Mouse (Mus musculus): ENCODE data around the gene Fbxl19.
A peak's percentile ranks its signal among the peaks of the same experiment; 100 is the strongest.
"Not testable (repeated sequence)": the region's sequence is repeated elsewhere in the genome, so short reads cannot be mapped to it uniquely, and the experiment has no call there.

The Fbxl19 gene

DNA sequence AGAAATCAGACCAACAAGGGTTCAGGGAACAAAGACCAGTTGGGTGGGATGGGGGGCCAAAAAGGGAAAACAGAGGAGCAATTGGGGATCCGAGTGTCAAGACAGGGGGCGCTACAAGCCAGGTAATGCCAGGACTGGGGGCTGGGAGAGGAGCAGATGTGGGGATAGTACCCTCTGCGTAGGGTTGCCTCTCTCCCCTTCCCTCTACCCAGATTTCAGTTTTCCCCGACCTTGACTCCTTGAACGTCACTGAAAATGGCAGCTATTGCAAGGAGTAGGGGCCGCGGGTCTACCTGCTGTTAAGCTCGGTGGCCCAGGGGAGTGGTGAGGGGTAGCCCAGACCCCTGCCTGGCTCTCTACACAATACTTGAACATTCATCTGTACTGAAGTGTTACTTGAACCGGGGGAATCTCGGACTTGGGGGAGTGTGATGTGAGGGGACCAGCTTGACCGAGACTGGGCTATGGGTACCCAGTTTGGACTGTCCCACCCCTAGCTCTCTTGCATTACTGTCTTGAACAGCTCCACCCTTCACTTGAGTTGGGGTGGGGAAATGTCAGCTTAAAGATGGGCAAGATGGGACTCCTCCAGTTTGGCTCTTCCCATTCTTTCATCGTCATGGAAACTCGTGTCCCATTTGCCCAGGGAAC is 24.1 kb downstream of the Fbxl19 start:
- peak; percentile 32 for DNase-seq (ENCODE audit: low spot score)

DNA sequence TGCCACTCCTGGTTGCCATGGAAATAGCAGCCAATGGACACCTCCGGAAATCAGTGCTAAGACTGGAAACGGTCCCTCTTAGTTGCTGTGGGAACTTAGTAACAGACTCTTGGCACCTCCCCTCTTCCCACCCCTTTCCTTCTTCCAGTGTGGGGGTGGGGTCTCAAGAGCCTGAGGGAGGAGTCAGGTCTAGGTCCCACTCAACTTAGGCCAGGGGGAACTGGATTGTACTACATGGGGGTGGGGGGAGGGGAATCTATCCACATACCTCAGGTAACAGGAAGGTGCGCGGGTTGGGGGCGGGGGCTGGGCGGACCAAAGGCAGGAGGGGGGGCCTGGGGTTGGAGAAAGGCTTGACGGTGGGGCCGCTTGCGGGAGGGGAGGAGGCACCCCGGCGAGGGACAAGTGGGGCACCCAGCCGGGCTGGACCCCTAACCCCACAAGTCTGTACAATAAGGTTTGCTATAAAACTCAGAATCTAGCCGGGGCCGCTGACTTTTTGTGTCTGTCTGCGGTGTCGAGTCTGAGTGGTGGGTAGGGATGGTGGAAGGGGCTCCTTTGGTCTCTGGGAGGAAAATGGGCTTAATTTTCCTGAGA is 24.8 kb downstream of the Fbxl19 start:
- DNase-seq (ENCODE audit: low spot score): no peak

DNA sequence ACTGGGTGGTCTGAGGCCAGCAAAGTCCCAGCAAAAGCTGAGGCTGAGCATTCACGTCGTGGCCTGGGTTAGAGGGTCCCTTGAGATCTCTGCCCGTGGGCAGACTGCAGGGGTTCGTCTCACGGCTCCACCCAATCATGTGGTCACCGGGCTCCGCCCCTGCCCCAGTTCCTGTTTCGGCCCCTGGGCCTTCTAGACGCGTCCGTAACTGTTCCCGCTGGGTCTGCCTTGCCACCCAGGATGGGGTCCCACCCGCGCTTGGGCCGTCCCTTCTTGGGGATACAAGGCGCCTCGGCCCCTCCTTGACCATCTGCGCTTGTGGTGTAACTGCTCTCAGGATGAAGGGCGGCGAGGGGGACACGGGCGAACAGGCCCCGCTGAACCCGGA is 25.3 kb downstream of the Fbxl19 start, which contains the start of gene Orai3:
Orai3 (plus strand) TSS at position 165 of the 388 bp plus-strand sequence.
- DNase-seq (ENCODE audit: low spot score): peak; percentile 68

DNA sequence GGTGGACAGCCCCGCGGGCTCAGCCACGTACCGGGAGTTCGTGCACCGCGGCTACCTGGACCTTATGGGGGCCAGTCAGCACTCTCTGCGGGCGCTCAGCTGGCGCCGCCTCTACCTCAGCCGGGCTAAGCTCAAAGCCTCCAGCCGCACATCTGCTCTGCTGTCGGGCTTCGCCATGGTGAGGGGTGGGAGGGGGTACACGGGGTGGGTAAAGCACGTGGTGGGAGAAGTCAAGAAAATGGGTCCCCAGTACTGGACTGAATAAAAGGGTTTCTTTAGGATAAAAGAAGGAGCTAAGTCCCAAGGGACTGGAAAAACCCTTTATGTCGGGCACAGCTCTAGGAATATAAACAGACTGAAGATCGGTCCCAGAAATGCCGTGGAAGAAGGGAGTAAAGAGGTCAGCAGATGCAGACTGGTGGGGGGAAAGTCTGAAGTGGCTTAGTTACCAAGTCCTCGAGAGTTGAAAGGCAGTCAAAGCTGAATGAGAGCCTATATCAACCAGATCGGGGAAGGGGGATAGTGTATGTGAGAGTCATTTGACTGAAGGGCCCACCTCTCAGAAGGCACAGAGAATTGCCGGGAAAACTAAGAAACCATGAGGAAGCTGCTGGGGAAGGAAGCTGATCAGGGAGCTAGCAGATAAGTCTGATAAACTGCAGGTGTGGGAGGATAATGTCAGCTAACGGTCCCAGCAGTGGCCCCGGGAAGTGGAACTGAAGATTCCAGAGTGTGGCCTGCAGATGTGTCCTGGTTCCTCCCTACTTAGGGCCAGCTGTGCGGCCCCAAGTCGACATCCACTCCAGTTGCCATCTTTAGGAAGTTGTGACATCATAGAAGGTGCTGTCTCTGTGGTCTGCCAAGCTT is 25.9 kb downstream of the Fbxl19 start:
- no peak for DNase-seq (ENCODE audit: low spot score)

DNA sequence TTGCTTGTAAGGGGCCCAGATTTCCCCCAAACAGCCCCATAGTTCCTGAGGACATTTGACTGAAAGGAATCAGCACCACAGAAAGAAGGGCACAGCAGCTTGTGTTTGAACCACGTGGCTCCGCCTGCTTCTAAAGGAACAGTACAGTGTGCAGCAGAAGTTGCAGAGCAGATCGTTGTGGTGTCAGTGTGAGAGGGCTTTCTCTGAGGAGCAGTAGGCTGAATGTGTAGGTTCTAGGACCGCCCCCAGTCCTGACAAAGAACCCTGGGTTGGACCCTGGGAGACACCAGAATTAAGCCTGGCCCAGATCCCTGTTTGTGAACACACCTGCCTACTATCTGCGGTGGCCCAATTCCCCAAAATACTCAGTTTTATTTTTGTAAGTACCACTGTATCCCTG is 26.9 kb downstream of the Fbxl19 start:
- no peak for DNase-seq (ENCODE audit: low spot score)

DNA sequence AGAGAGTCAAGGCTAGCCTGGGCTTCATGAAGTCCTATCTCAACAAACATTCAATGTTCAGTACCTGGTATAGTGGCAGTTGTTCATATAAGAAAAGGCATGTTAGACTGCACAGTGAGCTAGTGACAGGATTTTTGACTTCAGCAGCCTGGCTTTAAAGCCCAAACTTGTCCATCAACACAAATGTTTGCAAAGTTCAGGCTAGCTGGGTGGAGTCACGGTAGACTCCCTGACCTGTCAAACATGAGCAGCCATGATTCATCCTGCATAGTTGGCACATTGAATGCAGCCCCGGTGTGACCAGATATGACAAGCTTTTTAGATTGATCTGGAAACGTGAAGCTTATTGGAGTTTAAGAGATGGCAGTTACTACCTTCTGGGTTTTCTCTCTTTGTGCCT is 27.7 kb downstream of the Fbxl19 start:
- no peak for DNase-seq (ENCODE audit: low spot score)

DNA sequence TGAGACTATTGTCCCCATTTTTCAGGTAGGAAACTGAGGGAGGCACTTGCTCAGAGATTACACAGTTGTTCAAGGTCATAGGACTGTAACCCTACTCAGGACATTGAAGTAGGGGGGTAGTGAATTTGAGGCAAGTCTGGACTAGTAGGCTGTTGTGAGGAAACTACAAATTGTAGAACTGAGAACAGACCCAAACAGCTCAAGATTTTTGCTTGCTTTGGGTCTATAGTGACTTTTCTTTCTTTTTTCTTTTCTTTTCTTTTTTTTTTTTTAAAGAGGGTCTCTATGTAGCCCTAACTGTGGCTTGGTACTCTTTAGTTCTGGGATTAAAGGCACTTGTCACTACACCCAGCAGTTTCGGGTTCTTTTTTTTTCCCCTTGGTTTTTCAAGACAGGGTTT is 28.2 kb downstream of the Fbxl19 start:
- DNase-seq (ENCODE audit: low spot score): no peak

DNA sequence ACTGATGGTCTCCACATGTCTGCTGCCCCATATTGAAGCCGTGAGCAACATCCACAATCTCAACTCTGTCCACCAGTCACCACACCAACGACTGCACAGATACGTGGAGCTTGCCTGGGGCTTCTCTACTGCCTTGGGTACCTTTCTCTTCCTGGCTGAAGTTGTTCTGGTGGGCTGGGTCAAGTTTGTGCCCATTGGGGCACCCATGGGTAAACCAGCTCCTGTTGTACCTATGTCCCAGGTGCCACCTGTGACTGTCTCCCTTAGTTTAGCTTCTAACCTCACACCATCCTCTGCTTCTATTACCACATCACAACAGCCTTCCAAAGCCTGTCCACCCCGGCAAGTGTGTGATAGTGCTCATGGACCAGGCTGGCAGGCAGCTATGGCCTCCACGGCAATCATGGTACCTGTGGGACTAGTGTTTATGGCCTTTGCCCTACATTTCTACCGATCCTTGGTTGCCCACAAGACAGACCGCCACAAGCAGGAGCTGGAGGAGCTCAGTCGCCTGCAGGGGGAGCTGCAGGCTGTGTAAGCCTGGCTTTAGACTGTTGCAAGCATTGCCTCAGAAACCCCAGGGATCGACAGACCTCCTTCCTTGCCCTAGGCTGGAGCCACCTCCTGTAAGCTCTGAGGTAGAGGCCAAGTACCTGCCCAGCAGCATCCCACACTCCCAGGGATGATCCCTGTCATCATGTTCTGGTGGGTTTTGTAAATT is 29.5 kb downstream of the Fbxl19 start:
- DNase-seq (ENCODE audit: low spot score): peak; percentile 65

DNA sequence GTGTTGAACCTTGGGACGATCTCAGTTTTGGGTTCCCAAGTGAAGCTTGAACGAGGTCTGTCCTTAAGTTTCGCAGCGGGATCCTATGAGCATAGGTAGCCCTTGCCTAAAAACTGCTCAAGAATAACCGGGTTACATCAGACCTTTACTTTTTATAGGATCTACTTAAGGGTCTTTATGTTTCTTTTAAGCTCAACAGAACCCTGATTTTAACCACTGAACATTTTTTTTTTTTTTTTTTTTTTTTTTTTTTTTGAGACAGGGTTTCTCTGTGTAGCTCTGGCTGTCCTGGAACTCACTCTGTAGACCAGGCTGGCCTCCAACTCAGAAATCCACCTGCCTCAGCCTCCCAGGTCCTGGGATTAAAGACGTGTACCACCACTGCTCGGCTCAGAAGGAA is 31.5 kb downstream of the Fbxl19 start:
- DNase-seq (ENCODE audit: low spot score): not testable (repeated sequence)

DNA sequence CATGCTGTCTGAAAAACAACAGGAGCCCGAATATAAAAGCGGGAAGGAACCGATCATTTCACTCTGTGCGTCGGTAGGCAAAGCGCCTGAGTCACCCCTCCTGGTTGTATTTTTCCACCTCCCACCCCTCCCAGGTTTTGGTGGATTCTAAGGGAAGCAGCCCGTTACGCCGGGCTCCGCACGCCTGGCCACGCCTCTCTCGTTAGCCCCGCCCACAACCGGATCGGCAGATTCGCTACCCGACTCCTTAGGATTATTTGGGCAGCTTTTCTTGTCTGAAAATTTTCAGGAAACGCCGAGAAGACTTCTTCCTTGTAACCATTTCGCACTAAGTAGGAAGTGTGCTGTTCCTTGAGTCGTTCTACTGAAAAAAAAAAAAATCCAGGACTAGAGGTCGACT is 32.1 kb downstream of the Fbxl19 start, which contains the start of gene Setd1a:
Setd1a (plus strand) TSS at position 245 of the 400 bp plus-strand sequence.
- DNase-seq (ENCODE audit: low spot score): peak; percentile 80

DNA sequence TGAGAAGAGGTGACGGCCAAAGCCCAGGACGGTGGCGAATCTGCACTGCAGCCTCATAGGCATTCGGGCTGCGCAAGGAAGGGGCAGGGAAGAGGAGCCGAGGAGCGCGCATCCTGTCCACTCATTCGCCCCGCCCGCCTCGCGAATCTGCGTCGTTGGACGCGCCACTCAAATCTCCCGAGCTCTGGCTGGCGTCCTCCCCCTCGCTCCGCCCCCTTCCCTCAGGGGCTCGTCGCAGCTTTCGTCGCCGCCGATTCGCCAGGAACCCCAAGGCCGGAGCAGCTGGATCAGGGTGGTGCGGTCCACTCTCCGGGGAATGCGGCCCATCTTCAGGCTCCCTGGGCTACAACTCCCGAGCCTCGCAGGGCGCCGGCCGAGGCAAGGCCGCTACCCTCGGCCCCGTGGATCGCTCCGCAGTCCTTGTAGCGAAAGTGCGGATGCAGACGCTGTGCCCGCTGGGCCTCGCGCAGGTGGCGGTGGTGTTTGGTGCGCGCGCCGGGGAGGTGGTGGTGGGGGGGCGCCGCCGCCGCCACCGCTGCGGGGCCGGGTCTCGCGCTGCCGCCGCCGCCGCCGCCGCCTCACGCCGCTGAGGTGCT is 32.6 kb downstream of the Fbxl19 start:
- peak; percentile 94 for DNase-seq (ENCODE audit: low spot score)

DNA sequence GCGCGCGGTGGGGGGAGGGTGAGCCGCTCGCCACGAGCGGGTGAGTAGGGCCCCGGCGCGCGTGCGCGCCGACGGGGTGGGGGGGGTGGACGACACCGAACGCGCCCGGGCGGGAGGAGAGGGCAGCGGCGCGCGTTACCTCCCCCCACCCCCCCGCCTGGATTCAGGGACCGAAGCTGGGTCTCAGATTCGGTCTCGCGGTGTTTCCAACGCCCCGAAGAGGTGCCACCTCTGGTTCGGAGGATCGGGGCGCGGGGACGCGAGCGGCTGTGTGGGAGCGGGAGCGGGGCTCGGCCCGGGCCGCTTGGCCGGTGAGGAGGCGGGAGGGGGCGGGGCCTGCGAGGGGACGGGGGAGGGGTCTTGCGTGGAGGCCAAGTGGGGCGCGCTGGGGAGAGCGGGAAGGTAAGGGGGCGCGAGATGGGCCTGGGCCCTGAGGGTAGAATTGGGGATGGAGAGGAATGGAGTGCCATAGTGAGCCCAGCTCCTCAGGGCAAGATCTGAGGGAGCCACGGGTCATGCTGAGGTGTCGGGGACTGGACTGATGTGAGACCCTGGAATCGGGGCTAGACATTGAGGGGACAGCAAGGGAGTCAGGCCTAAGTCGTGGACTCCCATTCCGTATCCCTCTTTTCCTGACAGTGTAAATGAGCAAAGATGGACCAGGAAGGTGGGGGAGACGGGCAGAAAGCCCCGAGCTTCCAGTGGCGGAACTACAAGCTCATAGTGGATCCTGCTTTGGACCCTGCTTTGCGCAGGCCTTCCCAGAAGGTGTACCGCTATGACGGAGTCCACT is 33.3 kb downstream of the Fbxl19 start:
- no peak for DNase-seq (ENCODE audit: low spot score)

DNA sequence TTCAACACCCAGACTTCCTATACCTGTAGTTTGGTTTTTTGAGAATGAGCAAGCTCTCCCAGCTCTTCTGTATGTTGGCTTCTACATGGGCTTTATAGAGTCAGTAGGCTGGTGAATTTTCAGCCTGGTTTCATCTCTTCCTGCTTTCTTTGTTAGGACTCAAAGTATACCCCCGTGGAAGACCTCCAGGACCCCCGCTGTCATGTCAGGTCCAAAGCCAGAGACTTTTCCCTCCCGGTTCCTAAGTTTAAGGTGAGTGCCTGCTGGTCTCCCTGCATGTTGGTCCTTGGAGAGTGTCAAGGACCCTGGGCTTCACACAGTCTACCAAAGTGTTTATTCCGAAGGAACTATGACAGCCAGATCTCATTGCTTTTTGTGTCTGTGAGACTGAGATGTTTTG is 34.0 kb downstream of the Fbxl19 start:
- no peak for DNase-seq (ENCODE audit: low spot score)

DNA sequence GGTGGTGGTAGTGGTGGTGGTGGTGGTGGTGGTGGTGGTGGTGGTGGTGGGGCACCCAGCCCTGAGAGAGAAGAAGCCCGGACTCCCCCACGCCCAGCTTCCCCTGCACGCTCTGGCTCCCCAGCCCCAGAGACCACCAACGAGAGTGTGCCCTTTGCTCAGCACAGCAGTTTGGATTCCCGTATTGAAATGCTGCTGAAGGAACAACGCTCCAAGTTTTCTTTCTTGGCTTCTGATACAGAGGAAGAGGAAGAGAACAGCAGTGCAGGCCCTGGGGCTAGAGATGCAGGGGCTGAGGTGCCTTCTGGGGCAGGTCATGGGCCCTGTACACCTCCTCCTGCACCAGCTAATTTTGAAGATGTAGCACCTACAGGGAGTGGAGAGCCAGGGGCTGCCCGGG is 41.0 kb downstream of the Fbxl19 start, which contains the start of gene Gm49388:
Gm49388 (plus strand) TSS at position 301 of the 400 bp plus-strand sequence.
- no peak for DNase-seq (ENCODE audit: low spot score)

DNA sequence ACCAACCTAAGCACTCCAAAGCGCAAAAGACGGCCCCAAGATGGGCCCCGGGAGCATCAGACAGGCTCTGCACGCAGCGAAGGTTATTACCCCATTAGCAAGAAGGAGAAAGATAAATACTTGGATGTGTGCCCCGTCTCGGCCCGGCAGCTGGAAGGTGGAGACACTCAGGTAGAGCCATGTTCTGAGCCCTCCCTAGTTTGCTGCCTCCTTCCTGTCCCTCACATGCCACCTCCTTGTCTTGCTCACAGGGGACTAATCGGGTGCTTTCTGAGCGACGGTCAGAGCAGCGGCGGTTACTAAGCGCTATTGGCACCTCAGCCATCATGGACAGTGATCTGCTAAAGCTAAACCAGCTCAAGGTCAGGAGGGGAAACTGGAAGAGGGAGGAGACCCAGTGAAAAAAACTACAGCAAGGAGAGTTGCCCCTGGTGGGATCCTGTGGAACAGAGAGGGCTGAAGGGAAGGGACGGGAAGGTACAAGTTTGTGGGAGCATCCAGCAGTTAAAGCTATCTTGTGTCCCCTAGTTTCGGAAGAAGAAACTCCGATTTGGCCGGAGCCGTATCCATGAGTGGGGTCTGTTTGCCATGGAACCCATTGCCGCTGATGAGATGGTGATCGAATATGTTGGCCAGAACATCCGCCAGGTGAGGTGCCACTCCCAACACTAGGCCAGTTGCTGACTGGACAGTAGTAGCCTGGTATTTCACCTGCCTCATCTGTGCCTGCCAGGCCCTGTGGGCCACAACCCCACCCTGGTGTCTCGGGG is 52.9 kb downstream of the Fbxl19 start:
- no peak for DNase-seq (ENCODE audit: low spot score)

DNA sequence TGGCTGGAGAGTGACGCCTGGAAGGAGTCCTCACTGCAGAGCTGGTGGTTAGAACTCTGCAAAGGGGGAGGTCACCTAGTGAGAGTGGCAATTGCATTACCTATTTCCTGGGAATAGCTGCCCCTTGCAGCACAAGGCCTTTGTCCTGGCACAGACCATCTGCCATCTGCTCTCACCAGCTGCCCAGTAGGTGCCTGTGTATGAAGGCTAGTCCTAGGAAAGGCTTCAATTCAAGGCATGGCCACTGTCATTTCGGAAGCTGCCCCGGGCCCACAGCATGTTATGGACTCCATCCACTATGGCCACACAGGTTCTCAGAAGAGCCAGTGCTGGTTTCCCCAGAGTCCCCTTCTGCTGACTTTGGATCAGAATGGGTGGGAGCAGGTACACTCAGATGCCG is 54.2 kb downstream of the Fbxl19 start:
- no peak for DNase-seq (ENCODE audit: low spot score)

DNA sequence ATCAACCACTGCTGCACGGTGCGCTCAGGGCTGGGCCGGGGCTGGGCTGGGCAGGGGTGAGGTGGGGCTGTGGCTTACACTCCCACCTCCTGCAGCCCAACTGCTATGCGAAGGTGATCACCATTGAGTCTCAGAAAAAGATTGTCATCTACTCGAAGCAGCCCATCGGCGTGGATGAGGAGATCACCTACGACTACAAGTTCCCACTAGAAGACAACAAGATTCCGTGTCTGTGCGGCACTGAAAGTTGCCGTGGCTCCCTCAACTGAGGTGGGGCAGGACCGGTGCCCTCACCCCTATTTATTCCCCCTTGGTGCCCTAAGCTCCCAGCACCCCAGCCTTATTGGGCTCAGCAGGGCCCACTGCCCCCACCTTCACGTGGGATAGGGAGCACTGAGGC is 54.9 kb downstream of the Fbxl19 start:
- no peak for DNase-seq (ENCODE audit: low spot score)

DNA sequence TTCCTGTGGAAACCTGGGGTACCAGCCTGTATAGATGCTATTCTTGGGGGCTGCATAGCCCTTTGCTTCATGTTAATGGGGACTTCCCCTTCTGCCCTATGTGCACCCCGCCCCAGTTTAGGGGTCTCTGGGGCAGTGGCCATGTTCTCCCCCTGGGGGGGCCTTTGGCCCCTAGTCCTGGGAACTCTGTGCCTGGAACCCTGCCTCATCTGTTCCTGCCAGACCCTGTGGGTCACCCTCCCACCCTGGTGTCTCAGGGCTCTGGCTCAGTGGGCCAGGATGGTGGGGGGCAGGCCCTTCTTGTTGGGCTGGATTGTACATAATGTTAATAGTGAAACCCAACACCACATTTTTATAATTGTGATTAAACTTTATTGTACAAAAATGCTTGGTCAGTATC is 55.4 kb downstream of the Fbxl19 start:
- DNase-seq (ENCODE audit: low spot score): no peak

DNA sequence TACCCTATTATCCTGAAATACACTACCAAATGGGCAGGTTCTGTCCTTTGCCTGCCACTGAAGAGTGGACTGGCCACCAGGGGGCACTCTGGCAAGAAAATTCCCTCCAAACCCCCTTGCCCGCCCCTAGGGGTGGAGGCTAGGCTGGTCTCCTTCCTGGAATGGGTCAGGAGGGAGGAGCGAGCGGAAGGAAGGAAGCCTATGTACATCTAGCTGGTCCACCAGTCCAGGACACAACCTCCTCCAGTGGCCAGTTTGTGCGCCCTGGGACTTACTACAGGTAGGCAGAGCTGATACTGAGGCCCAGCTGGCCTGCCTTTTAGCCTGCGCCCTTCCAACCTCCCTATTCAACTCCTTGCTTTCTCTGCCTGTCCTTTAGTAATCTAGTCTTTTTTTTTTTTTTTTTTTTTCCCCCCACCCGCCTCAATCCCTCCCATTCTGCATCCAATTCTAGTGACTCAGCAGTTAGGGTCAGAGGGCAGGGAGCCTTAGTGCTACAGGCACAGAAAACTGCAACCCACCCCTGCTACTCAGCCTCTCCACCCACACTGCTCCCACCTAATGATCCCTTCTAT is 56.2 kb downstream of the Fbxl19 start, which contains the start of gene Hsd3b7:
Hsd3b7 (plus strand) TSS at position 170 of the 575 bp plus-strand sequence.
- peak; percentile 64 for DNase-seq (ENCODE audit: low spot score)
